Comparison of ENCODE assay signal across 8 mouse cellular contexts in genomic region chr14:14013252-14013711, GRCm38 (mm10). TPM values are rescaled to one million over a fixed set of nuclear protein-coding genes. Genes with fewer than 3 reads are reported as not detected.
DNase-seq lines count a peak whose midpoint lies in the region; ATAC-seq lines count a peak whose summit lies in the region.

No protein-coding gene starts in this region.

- DNase-seq in heart, adult 8-10 months (ENCODE audit: low spot score), result peak; percentile 16
- DNase-seq in heart, postnatal 36 days, result no peak
- peak; percentile 48 for DNase-seq in A20 (ENCODE audit: low read depth, low spot score)
- DNase-seq in brain, adult 2 months (ENCODE audit: low read depth, low spot score), result peak; percentile 67
- no peak for DNase-seq in urinary bladder, postnatal 4 days (ENCODE audit: low spot score in 2 of 2)

- H3K4me3 ChIP-seq in forebrain, embryonic 16.5 days (replicated peaks; ENCODE audit: low read length), result peak overlapping the region; percentile 86
- H3K4me3 ChIP-seq in limb, embryonic 13.5 days, result peak overlapping the region; percentile 86
- H3K4me3 ChIP-seq in midbrain, embryonic 16.5 days (ENCODE audit: low read depth, low read length), result peak overlapping the region; percentile 89

- peak overlapping the region; percentile 99 for H3K9ac ChIP-seq in forebrain, embryonic 16.5 days (replicated peaks; ENCODE audit: low read depth, low read length)
- H3K9ac ChIP-seq in limb, embryonic 13.5 days, result peak overlapping the region; percentile 98
- H3K9ac ChIP-seq in midbrain, embryonic 16.5 days (ENCODE audit: low read depth, low read length), result peak overlapping the region; percentile 97

- H3K27ac ChIP-seq in forebrain, embryonic 16.5 days (ENCODE audit: low read length), result peak overlapping the region; percentile 99
- peak overlapping the region; percentile 100 for H3K27ac ChIP-seq in limb, embryonic 13.5 days
- peak overlapping the region; percentile 98 for H3K27ac ChIP-seq in midbrain, embryonic 16.5 days (ENCODE audit: low read length)

- H3K4me1 ChIP-seq in forebrain, embryonic 16.5 days (replicated peaks; ENCODE audit: control insufficient read depth, insufficient read depth, low read length), result peaks cover 26% of the 10 kb centered on the region
- peaks cover 26% of the 10 kb centered on the region for H3K4me1 ChIP-seq in limb, embryonic 13.5 days
- peaks cover 14% of the 10 kb centered on the region for H3K4me1 ChIP-seq in midbrain, embryonic 16.5 days (ENCODE audit: control insufficient read depth, insufficient read depth, low read length)

- H3K36me3 ChIP-seq in forebrain, embryonic 16.5 days (ENCODE audit: control insufficient read depth, insufficient read depth), result no peaks in the 10 kb centered on the region
- peaks cover 10% of the 10 kb centered on the region for H3K36me3 ChIP-seq in limb, embryonic 13.5 days
- no peaks in the 10 kb centered on the region for H3K36me3 ChIP-seq in midbrain, embryonic 16.5 days (ENCODE audit: control insufficient read depth, insufficient read depth, low read length)

- intact Hi-C loops in heart, postnatal 36 days (cut with DNase I), result loop anchor here (2.0 to 5.0 kb wide), 2 partner anchors 86 to 334 kb away; partner anchors contain the start of gene Il3ra

- peak overlapping the region; percentile 91 for H3K4me2 ChIP-seq in forebrain, embryonic 16.5 days (ENCODE audit: low read length)
- H3K4me2 ChIP-seq in limb, embryonic 13.5 days (replicated peaks), result peak overlapping the region; percentile 87
- H3K4me2 ChIP-seq in midbrain, embryonic 16.5 days (ENCODE audit: low read length), result peak overlapping the region; percentile 68

- no peaks in the 10 kb centered on the region for H3K27me3 ChIP-seq in forebrain, embryonic 16.5 days (replicated peaks; ENCODE audit: control insufficient read depth, insufficient read depth, low read length)
- H3K27me3 ChIP-seq in limb, embryonic 13.5 days, result no peaks in the 10 kb centered on the region
- no peaks in the 10 kb centered on the region for H3K27me3 ChIP-seq in midbrain, embryonic 16.5 days (ENCODE audit: control insufficient read depth, insufficient read depth, low read depth, low read length)

- H3K9me3 ChIP-seq in forebrain, embryonic 16.5 days (ENCODE audit: control insufficient read depth, low read length), result no peaks in the 10 kb centered on the region
- H3K9me3 ChIP-seq in limb, embryonic 13.5 days, result no peaks in the 10 kb centered on the region
- no peaks in the 10 kb centered on the region for H3K9me3 ChIP-seq in midbrain, embryonic 16.5 days (replicated peaks; ENCODE audit: control insufficient read depth, low read length, poor library complexity, severe bottlenecking)

- WGBS in forebrain, embryonic 16.5 days, result 0% methylated on average over 18 of the region's 27 CpGs
- 2% methylated on average over 22 of the region's 27 CpGs for WGBS in limb, embryonic 13.5 days
- 2% methylated on average over 19 of the region's 27 CpGs for WGBS in midbrain, embryonic 16.5 days

- ATAC-seq in forebrain, embryonic 16.5 days, result peak; percentile 46
- ATAC-seq in limb, embryonic 13.5 days (ENCODE audit: low FRiP score, low read depth), result peak; percentile 70
- peak; percentile 79 for ATAC-seq in midbrain, embryonic 16.5 days

RNA-seq across cellular contexts. Expression of gene Thoc7, which starts 51.6 kb away (rescaled TPM):
- total RNA-seq in heart, adult 8-10 months (2022), result 10 to 100 TPM; 80.7 to 94.7 (median 81.9) TPM
- 10 to 100 TPM; 97.2 to 98.6 TPM for total RNA-seq in heart, postnatal 36 days (2021)
- polyA plus RNA-seq in forebrain, embryonic 16.5 days (2015; fragmentation: Nextera tagmentation; extraction: Ambion mirVana), result 150 and 159 TPM in 2 replicates
- 213 and 222 TPM in 2 replicates for polyA plus RNA-seq in limb, embryonic 13.5 days (2015; fragmentation: Nextera tagmentation; extraction: Ambion mirVana)
- polyA plus RNA-seq in midbrain, embryonic 16.5 days (2015; fragmentation: Nextera tagmentation; extraction: Ambion mirVana), result 147 and 153 TPM in 2 replicates

RNA-seq across cellular contexts. Expression of gene Atxn7, which starts 52.0 kb away (rescaled TPM):
- total RNA-seq in heart, adult 8-10 months (2022), result 10 to 100 TPM; 12.5 to 17.3 (median 16.1) TPM
- 10 to 100 TPM; 16.3 to 16.5 TPM for total RNA-seq in heart, postnatal 36 days (2021)
- 4.0 and 4.9 TPM in 2 replicates for polyA plus RNA-seq in forebrain, embryonic 16.5 days (2015; fragmentation: Nextera tagmentation; extraction: Ambion mirVana)
- polyA plus RNA-seq in limb, embryonic 13.5 days (2015; fragmentation: Nextera tagmentation; extraction: Ambion mirVana), result 4.4 and 5.2 TPM in 2 replicates
- 2.9 and 3.4 TPM in 2 replicates for polyA plus RNA-seq in midbrain, embryonic 16.5 days (2015; fragmentation: Nextera tagmentation; extraction: Ambion mirVana)

Comparison
In these comparisons a context has a peak if more than half of its experiments do, and no peak if none do; other contexts are left out.
1. DNase-seq: peak in heart, adult 8-10 months (single experiment), A20 (single experiment) and brain, adult 2 months (single experiment); none in heart, postnatal 36 days (0 of 2) and urinary bladder, postnatal 4 days (0 of 2).
2. Peak in every context shown above with its lines, with median percentiles within 50 percentile points of each other: ATAC-seq, H3K27ac ChIP-seq, H3K4me2 ChIP-seq, H3K4me3 ChIP-seq and H3K9ac ChIP-seq.